Mouse (Mus musculus): ENCODE results near the gene Prr36. TPM values are rescaled to one million over a fixed set of nuclear protein-coding genes. Genes with fewer than 3 reads are reported as not detected.
A peak's percentile ranks its signal among the peaks of the same experiment; 100 is the strongest.

Prr36 gene
- total RNA-seq, 2 experiments from 2014 or later = 60.1 to 63.3 TPM

GRCm38 (mm10) chr8:4247951-4248540 lies 30.8 kb upstream of the Prr36 start, which contains the start of gene Tgfbr3l:
Gene Tgfbr3l, plus strand, starts transcription at chr8:4248214.
- intact Hi-C loops (cut with DNase I) = no loop called here

GRCm38 (mm10) chr8:4247241-4247640 lies 30.0 kb upstream of the Prr36 start:
- intact Hi-C loops (cut with DNase I) = no loop called here
- no peak for DNase-seq (ENCODE audit: extremely low spot score in 1 of 2, low spot score in 2 of 2)

More at GRCm38 (mm10) chr8:4247951-4248540, 30.8 kb upstream of the Prr36 start, which contains the start of gene Tgfbr3l:
- no peak for DNase-seq (ENCODE audit: extremely low spot score in 1 of 2, low spot score in 2 of 2)

GRCm38 (mm10) chr8:4245737-4246136 lies 28.5 kb upstream of the Prr36 start:
- intact Hi-C loops (cut with DNase I) = no loop called here

GRCm38 (mm10) chr8:4245061-4245460 lies 27.8 kb upstream of the Prr36 start:
- intact Hi-C loops (cut with DNase I) = no loop called here
- DNase-seq (ENCODE audit: extremely low spot score in 1 of 2, low spot score in 2 of 2) = no peak

More at GRCm38 (mm10) chr8:4245737-4246136, 28.5 kb upstream of the Prr36 start:
- DNase-seq (ENCODE audit: extremely low spot score in 1 of 2, low spot score in 2 of 2) = no peak

- intact Hi-C loops (cut with DNase I) = no loop called here
- DNase-seq (ENCODE audit: extremely low spot score in 1 of 2, low spot score in 2 of 2) = no peak
These were observed 22.1 kb upstream of the Prr36 start for GRCm38 (mm10) chr8:4239193-4239890.

- intact Hi-C loops (cut with DNase I) = no loop called here
- DNase-seq (ENCODE audit: extremely low spot score in 1 of 2, low spot score in 2 of 2) = peak; percentile 100
These were observed 21.4 kb upstream of the Prr36 start, which contains the start of the genes Map2k7 and Gm49320 for GRCm38 (mm10) chr8:4238434-4239192. Gene Map2k7, plus strand, starts transcription at chr8:4238740. Gene Gm49320, plus strand, starts transcription at chr8:4238865.

- DNase-seq (ENCODE audit: extremely low spot score in 1 of 2, low spot score in 2 of 2) = no peak
- intact Hi-C loops (cut with DNase I) = no loop called here
These were observed 20.7 kb upstream of the Prr36 start for GRCm38 (mm10) chr8:4237814-4238433.

GRCm38 (mm10) chr8:4230612-4231351 lies 13.5 kb upstream of the Prr36 start:
- no peak for DNase-seq (ENCODE audit: extremely low spot score in 1 of 2, low spot score in 2 of 2)
- intact Hi-C loops (cut with DNase I) = no loop called here

GRCm38 (mm10) chr8:4229784-4230183 lies 12.5 kb upstream of the Prr36 start:
- DNase-seq (ENCODE audit: extremely low spot score in 1 of 2, low spot score in 2 of 2) = no peak
- intact Hi-C loops (cut with DNase I) = no loop called here

GRCm38 (mm10) chr8:4227919-4228318 lies 10.7 kb upstream of the Prr36 start:
- DNase-seq (ENCODE audit: extremely low spot score in 1 of 2, low spot score in 2 of 2) = no peak
- intact Hi-C loops (cut with DNase I) = no loop called here

- DNase-seq (ENCODE audit: extremely low spot score in 1 of 2, low spot score in 2 of 2) = no peak
- intact Hi-C loops (cut with DNase I) = no loop called here
These were observed 9.6 kb upstream of the Prr36 start, which contains the start of gene Lrrc8e for GRCm38 (mm10) chr8:4226739-4227347. Gene Lrrc8e, plus strand, starts transcription at chr8:4226827.

GRCm38 (mm10) chr8:4226323-4226722 lies 9.1 kb upstream of the Prr36 start:
- intact Hi-C loops (cut with DNase I) = no loop called here

GRCm38 (mm10) chr8:4222059-4222458 lies 4.8 kb upstream of the Prr36 start:
- intact Hi-C loops (cut with DNase I) = no loop called here

More at GRCm38 (mm10) chr8:4226323-4226722, 9.1 kb upstream of the Prr36 start:
- DNase-seq (ENCODE audit: extremely low spot score in 1 of 2, low spot score in 2 of 2) = no peak

GRCm38 (mm10) chr8:4219617-4220016 lies 2.4 kb upstream of the Prr36 start:
- intact Hi-C loops (cut with DNase I) = loop anchor here (2.0 kb wide), 1 partner anchor 15 kb away; no protein-coding TSS in a partner anchor
- DNase-seq (ENCODE audit: extremely low spot score in 1 of 2, low spot score in 2 of 2) = no peak

More at GRCm38 (mm10) chr8:4222059-4222458, 4.8 kb upstream of the Prr36 start:
- DNase-seq (ENCODE audit: extremely low spot score in 1 of 2, low spot score in 2 of 2) = no peak

GRCm38 (mm10) chr8:4216296-4216695 lies 963 bp downstream of the Prr36 start:
- DNase-seq (ENCODE audit: extremely low spot score in 1 of 2, low spot score in 2 of 2) = peak in 1 of 2 experiments; percentile 47
- intact Hi-C loops (cut with DNase I) = no loop called here

GRCm38 (mm10) chr8:4214006-4214980 lies 3.0 kb downstream of the Prr36 start:
- intact Hi-C loops (cut with DNase I) = no loop called here
- peak in 1 of 2 experiments; percentile 58 for DNase-seq (ENCODE audit: extremely low spot score in 1 of 2, low spot score in 2 of 2)
